In genomic region chr7:25063346-25063745, GRCm38 (mm10) we compare ENCODE assay signal across 17 mouse cellular contexts.
"Had no signal": no experiment of that assay in that cellular context is flagged by ENCODE, and none has a peak within 500 bp of the region (broad histone marks: within the 10 kb centered on the region; RNA-seq: fewer than 3 reads in every experiment).

No protein-coding gene starts in this region.

- H3K27me3 ChIP-seq: midbrain, embryonic 12.5 days; neural tube, embryonic 13.5 days; neural tube, embryonic 15.5 days had no signal

- H3K9ac ChIP-seq: lung, embryonic 14.5 days; midbrain, embryonic 12.5 days; neural tube, embryonic 13.5 days; neural tube, embryonic 15.5 days had no signal

- H3K9me3 ChIP-seq: midbrain, embryonic 10.5 days; midbrain, embryonic 12.5 days; neural tube, embryonic 13.5 days; neural tube, embryonic 15.5 days had no signal

- DNase-seq: lung, adult 18-20 months; lung, embryonic 14.5 days; lung, postnatal 10 days; lung, postnatal 4 days; midbrain, embryonic 14.5 days; retina, postnatal 1 day; right cerebral cortex, postnatal 4 days; spleen, adult 18-20 months; thymus, adult 18-20 months; thymus, postnatal 14 days; thymus, postnatal 36 days had no signal

- ATAC-seq: midbrain, embryonic 16.5 days had no signal

- H3K4me2 ChIP-seq: lung, embryonic 14.5 days; midbrain, embryonic 12.5 days; neural tube, embryonic 13.5 days; neural tube, embryonic 15.5 days had no signal

- H3K4me3 ChIP-seq: midbrain, embryonic 10.5 days; midbrain, embryonic 12.5 days; myocyte; neural tube, embryonic 13.5 days; neural tube, embryonic 15.5 days had no signal

- H3K27ac ChIP-seq: midbrain, embryonic 10.5 days; midbrain, embryonic 12.5 days; neural tube, embryonic 13.5 days; neural tube, embryonic 15.5 days had no signal
